Mouse (Mus musculus): Measurements from ENCODE around the gene Gm17509.
"Not testable (repeated sequence)": the region's sequence is repeated elsewhere in the genome, so short reads cannot be mapped to it uniquely, and the experiment has no call there.

Gm17509 gene

GRCm38 (mm10) chr13:117206066-117206465, 14.8 kb downstream of the Gm17509 start:
- DNase-seq (ENCODE audit: extremely low spot score), result no peak

DNA sequence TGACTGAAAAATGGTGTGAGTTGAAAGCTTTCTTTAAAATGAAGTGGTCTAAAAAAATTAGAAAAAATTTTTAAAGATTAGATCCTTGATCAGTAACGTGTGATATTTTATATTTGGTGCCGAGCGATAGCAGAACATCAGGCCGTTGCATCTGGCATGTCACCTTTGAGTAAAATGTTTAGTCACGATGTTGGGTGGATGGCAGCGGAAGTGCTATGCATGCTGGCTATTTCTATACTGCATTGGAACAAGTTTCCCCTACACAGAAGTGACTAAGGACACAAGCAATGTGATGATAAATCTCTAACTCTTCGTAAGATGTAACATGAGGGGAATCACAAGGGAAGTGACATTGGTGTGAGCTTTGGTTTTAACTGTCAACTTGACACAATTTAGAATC, 16.2 kb downstream of the Gm17509 start:
- DNase-seq (ENCODE audit: extremely low spot score), result no peak

DNA sequence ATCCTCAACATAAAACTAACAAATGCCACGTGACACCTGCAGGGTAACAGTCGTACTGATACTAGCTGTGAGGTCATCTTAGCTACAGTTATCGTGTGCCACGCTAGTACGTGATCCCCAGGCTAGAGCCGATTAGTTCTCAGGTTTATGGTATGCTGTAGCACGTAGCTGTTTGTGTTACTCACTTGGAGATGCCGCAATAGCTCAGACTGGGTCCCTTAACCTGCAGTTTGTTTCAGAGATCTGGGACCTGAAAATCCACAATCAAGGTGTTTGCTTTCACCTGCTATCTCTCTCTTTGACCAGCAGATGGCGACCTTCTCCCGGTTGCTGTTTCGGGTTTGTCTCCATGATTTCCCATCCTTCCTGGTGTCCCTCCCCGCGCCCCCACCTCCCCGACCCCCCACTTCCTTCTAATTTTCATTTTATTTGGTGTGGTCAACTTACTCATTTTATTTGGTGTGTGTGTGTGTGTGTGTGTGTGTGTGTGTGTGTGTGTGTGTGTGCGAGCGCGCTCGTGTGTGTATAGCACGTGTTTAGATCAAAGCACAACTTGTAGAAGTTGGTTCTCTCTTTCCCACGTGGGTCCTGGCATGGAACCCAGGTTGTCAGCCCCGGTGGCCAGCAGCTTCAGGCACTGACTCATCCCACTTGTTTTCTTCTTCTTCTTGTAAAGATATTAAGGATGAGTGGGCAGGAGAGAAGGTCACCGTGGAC, 18.0 kb downstream of the Gm17509 start:
- peak; percentile 42 for DNase-seq (ENCODE audit: extremely low spot score)

- peak; percentile 75 for DNase-seq (ENCODE audit: extremely low spot score)
Observed at GRCm38 (mm10) chr13:117198402-117199083, 22.3 kb downstream of the Gm17509 start.

GRCm38 (mm10) chr13:117197666-117198065, 23.2 kb downstream of the Gm17509 start:
- DNase-seq (ENCODE audit: extremely low spot score), result no peak

- no peak for DNase-seq (ENCODE audit: extremely low spot score)
Observed at GRCm38 (mm10) chr13:117195569-117196495, 25.0 kb downstream of the Gm17509 start.

- no peak for DNase-seq (ENCODE audit: extremely low spot score)
Observed at GRCm38 (mm10) chr13:117193422-117193983, 27.4 kb downstream of the Gm17509 start.

DNA sequence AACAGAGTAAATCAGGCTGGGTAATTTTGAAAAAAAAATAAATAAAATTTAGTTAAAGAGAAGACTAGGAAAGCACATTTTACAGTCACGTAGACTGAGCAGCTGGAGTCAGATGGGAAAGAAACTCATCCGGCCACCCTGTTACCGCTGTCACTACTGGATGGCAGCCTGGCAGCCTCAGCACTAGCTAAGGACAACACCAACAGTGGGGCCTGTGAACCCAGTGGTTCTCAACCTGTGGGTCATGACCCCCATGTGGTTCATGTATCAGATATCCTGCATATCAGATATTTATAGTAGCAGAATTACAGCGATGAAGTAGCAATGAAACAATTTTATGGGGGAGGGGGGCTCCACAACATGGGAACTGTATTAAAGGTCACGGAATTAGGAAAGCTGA, 28.7 kb downstream of the Gm17509 start:
- no peak for DNase-seq (ENCODE audit: extremely low spot score)

GRCm38 (mm10) chr13:117185329-117185728, 35.5 kb downstream of the Gm17509 start:
- DNase-seq (ENCODE audit: extremely low spot score), result no peak

DNA sequence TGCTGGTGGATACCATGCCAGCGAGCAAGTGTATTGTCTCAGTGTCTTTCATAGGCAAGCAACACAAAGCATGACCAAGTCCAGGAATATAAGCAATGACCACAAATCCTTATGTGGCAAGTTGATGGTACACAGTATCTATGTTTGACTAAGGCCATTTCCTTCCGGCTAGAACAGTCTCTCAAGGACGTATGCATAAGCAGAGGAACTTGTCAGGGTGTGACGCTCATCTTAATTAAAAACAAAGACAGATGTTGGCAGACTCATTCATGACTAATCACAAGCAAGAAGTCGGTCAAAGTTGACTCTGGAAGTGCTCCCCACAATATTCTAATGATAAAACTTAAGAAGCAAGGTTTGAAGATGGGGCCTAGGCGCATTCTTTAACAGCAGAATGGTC, 37.6 kb downstream of the Gm17509 start:
- no peak for DNase-seq (ENCODE audit: extremely low spot score)

DNA sequence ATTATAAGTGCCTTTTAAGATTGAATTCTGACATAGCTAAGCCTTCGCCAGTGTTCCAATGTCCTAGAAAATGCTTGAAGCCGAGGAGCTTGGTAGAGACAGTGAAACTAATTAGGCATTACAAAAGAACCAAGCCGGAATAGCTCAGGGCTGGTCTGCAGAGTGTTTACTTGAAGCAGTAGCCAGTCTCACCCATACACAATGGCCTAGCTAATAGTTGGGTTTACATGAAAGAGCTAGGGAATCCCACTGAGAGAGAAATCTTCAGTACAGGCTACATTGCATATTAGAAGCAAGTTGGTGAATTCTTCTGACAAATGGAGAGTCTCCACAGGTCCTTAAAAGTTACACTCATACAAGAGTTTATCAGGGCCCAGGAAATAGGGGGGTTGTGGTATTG, 40.0 kb downstream of the Gm17509 start:
- DNase-seq (ENCODE audit: extremely low spot score), result not testable (repeated sequence)
